Mouse (Mus musculus): ENCODE data around the gene Med13l. TPM values are rescaled to one million over a fixed set of nuclear protein-coding genes. Genes with fewer than 3 reads are reported as not detected.

Med13l gene
- polyA plus RNA-seq, 1 experiment: 7.3 TPM

DNA sequence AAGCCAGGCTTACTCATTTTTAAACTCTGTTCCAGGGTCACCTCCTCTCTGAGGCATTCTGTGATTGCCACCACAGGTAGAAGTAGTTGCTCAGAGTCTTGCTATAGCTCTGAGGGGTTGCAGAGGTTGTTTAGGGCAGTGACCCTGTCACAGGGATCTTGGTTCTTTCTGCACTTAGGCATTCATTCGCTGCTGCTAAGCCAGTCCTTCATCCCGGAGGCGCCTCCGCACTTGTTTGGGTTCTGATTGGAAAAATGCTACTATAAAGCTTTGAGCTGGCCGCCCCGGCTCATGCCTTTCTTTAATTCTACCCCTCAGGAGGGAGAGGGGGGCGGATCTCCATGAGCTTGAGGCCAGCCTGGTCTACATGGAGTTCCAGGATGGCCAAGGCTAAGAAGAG lies 6.9 kb downstream of the Med13l start:
- no peak overlapping the region for H3K27ac ChIP-seq (ENCODE audit: control insufficient read depth, insufficient read depth, low read depth, low read length)
- no peaks in the 10 kb centered on the region for H3K4me1 ChIP-seq (ENCODE audit: control insufficient read depth, insufficient read depth, low read length)
- no peak overlapping the region for H3K4me3 ChIP-seq (ENCODE audit: control insufficient read depth, low read depth, low read length)
- TF ChIP-seq POLR2A (IDR thresholded peaks at IDR 0.05; ENCODE audit: control insufficient read depth, low read depth, low read length): no peak
- TF ChIP-seq CTCF (IDR thresholded peaks at IDR 0.05; ENCODE audit: control insufficient read depth, insufficient read depth, insufficient replicate concordance, low read depth, low read length): no peak
- no peaks in the 10 kb centered on the region for H3K27me3 ChIP-seq (ENCODE audit: control insufficient read depth, insufficient read depth, low read length)
- H3K36me3 ChIP-seq (ENCODE audit: control insufficient read depth, insufficient read depth, low read length): no peaks in the 10 kb centered on the region

- H3K4me3 ChIP-seq (ENCODE audit: control insufficient read depth, low read depth, low read length): no peak overlapping the region
- H3K36me3 ChIP-seq (ENCODE audit: control insufficient read depth, insufficient read depth, low read length): no peaks in the 10 kb centered on the region
- no peaks in the 10 kb centered on the region for H3K27me3 ChIP-seq (ENCODE audit: control insufficient read depth, insufficient read depth, low read length)
- no peak overlapping the region for H3K27ac ChIP-seq (ENCODE audit: control insufficient read depth, insufficient read depth, low read depth, low read length)
- H3K4me1 ChIP-seq (ENCODE audit: control insufficient read depth, insufficient read depth, low read length): no peaks in the 10 kb centered on the region
- TF ChIP-seq POLR2A (IDR thresholded peaks at IDR 0.05; ENCODE audit: control insufficient read depth, low read depth, low read length) (no peak), CTCF (IDR thresholded peaks at IDR 0.05; ENCODE audit: control insufficient read depth, insufficient read depth, insufficient replicate concordance, low read depth, low read length) (no peak)
These were observed 8.5 kb downstream of the Med13l start for GRCm38 (mm10) chr5:118569017-118569416.

DNA sequence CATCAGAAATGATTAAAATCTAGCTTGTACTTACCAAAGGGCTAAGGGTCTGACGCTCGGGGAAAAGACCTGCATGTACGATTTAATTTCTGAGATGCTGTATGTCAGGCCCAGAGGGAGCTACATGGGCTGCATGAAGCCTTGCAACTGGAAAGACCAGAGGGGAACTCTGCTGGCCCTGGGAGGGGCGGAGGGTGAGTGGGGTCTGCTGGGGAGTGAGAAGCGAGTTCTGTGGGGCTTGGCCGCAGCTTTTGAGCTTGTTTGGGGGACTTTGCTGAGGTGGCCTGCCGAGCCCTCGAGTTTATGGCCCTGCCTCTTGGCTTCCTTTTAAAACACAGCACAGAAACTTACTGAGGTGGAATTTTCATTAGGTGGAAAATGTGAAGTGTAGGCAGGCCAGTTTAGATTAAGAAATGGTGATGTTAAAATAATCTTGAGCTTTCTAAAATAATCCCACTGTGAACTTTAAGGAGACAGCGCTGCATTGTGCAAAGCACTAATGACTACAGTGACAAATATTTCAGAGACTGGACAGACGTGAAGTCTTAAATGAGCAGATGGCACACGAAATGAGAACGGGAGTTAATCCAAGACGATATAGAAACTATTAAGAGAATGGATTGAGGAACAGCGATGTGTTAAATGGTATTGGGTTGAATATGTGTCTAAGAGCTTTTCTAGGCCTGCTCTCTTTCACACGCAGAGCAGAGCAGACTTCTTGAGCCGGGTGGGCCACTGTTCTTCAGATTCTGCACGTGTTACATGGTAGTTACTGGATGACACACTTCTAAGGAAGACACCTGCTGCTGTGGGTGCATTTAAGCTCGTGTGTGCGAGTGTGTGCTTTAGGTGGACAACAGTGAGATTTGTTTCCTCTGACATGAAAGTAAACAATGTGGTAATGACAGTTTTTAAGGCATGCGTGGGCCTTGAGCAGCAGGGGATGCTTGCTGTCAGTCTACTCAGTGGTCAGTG lies 9.4 kb downstream of the Med13l start:
- Histone ChIP-seq H3K4me3 (ENCODE audit: control insufficient read depth, low read depth, low read length) (no peak overlapping the region), H3K27me3 (ENCODE audit: control insufficient read depth, insufficient read depth, low read length) (no peaks in the 10 kb centered on the region), H3K36me3 (ENCODE audit: control insufficient read depth, insufficient read depth, low read length) (no peaks in the 10 kb centered on the region), H3K4me1 (ENCODE audit: control insufficient read depth, insufficient read depth, low read length) (no peaks in the 10 kb centered on the region; the same call in 1 of the 2 replicates), H3K27ac (ENCODE audit: control insufficient read depth, insufficient read depth, low read depth, low read length) (no peak overlapping the region)
- TF ChIP-seq CTCF (IDR thresholded peaks at IDR 0.05; ENCODE audit: control insufficient read depth, insufficient read depth, insufficient replicate concordance, low read depth, low read length): no peak
- no peak for TF ChIP-seq POLR2A (IDR thresholded peaks at IDR 0.05; ENCODE audit: control insufficient read depth, low read depth, low read length)

DNA sequence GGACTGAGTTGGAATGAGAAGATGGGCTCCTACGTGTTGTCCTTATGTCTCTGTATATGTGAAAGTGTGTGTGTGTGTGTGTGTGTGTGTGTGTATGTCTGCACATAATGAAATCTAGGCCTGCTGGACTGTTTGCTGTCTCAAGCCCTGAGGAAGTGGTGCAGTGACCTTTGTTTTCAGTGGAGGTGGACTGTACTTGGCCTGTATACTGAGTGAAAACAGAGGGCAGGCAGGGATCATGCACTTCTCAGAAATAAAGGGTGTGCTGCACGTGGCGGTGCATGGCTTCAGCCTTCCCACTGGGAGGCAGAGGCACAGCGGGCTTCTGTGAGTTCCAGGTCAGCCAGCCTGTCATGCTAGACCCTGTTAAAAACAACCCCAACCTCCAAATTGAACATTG lies 11.0 kb downstream of the Med13l start:
- no peak overlapping the region for H3K4me3 ChIP-seq (ENCODE audit: control insufficient read depth, low read depth, low read length)
- no peak for TF ChIP-seq POLR2A (IDR thresholded peaks at IDR 0.05; ENCODE audit: control insufficient read depth, low read depth, low read length)
- TF ChIP-seq CTCF (IDR thresholded peaks at IDR 0.05; ENCODE audit: control insufficient read depth, insufficient read depth, insufficient replicate concordance, low read depth, low read length): no peak
- no peak overlapping the region for H3K27ac ChIP-seq (ENCODE audit: control insufficient read depth, insufficient read depth, low read depth, low read length)
- no peaks in the 10 kb centered on the region for H3K36me3 ChIP-seq (ENCODE audit: control insufficient read depth, insufficient read depth, low read length)
- H3K27me3 ChIP-seq (ENCODE audit: control insufficient read depth, insufficient read depth, low read length): no peaks in the 10 kb centered on the region
- H3K4me1 ChIP-seq (ENCODE audit: control insufficient read depth, insufficient read depth, low read length): no peaks in the 10 kb centered on the region; the same call in 1 of the 2 replicates

DNA sequence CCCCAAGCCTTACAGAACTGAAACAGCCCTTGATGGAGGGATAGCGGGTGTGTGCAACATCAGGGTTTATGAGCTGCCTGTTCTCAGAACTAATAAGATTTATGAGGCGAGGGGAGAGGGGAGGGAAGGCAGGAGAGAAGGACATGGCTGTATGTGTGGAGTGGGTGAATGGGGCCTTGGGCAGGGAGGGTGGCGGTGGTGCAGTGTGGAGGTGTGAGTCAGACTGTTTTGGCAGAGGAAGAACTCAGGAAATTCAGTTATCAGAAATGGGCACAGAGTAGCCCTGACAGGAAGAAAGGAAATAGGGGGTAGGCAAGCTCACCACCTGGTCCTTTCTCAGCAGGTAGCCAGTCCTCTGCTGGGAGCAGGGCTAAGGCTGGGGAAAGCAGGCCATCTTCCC lies 13.8 kb downstream of the Med13l start:
- Histone ChIP-seq H3K27me3 (ENCODE audit: control insufficient read depth, insufficient read depth, low read length) (no peaks in the 10 kb centered on the region), H3K4me1 (ENCODE audit: control insufficient read depth, insufficient read depth, low read length) (no peaks in the 10 kb centered on the region; the same call in 1 of the 2 replicates), H3K4me3 (ENCODE audit: control insufficient read depth, low read depth, low read length) (no peak overlapping the region), H3K27ac (ENCODE audit: control insufficient read depth, insufficient read depth, low read depth, low read length) (no peak overlapping the region), H3K36me3 (ENCODE audit: control insufficient read depth, insufficient read depth, low read length) (no peaks in the 10 kb centered on the region)
- no peak for TF ChIP-seq CTCF (IDR thresholded peaks at IDR 0.05; ENCODE audit: control insufficient read depth, insufficient read depth, insufficient replicate concordance, low read depth, low read length)
- no peak for TF ChIP-seq POLR2A (IDR thresholded peaks at IDR 0.05; ENCODE audit: control insufficient read depth, low read depth, low read length)

DNA sequence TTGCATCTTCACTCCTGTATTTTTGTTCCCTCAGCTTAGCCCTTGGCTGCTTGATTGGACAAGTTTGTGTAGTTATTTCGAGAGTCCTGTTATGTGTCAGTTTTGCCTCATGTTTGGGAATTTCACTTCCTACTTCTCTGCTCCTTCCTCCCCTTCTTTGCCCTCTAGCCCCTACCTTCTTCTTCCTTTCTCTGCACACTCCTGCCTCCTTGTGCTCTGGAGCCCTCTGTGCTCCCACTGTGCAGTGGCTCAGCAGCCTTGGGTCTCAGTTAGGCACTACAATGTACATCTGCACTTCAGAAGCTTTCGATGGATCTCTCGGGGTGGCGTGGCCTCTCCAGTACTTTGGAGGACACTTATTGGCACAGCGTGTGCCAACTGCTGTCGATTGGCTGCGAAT lies 14.5 kb downstream of the Med13l start:
- H3K36me3 ChIP-seq (ENCODE audit: control insufficient read depth, insufficient read depth, low read length): no peaks in the 10 kb centered on the region
- H3K27me3 ChIP-seq (ENCODE audit: control insufficient read depth, insufficient read depth, low read length): no peaks in the 10 kb centered on the region
- no peak overlapping the region for H3K4me3 ChIP-seq (ENCODE audit: control insufficient read depth, low read depth, low read length)
- H3K27ac ChIP-seq (ENCODE audit: control insufficient read depth, insufficient read depth, low read depth, low read length): no peak overlapping the region
- no peaks in the 10 kb centered on the region; the same call in 1 of the 2 replicates for H3K4me1 ChIP-seq (ENCODE audit: control insufficient read depth, insufficient read depth, low read length)
- TF ChIP-seq CTCF (IDR thresholded peaks at IDR 0.05; ENCODE audit: control insufficient read depth, insufficient read depth, insufficient replicate concordance, low read depth, low read length) (no peak), POLR2A (IDR thresholded peaks at IDR 0.05; ENCODE audit: control insufficient read depth, low read depth, low read length) (no peak)

- Histone ChIP-seq H3K27ac (ENCODE audit: control insufficient read depth, insufficient read depth, low read depth, low read length) (no peak overlapping the region), H3K4me1 (ENCODE audit: control insufficient read depth, insufficient read depth, low read length) (no peaks in the 10 kb centered on the region; the same call in 1 of the 2 replicates), H3K4me3 (ENCODE audit: control insufficient read depth, low read depth, low read length) (no peak overlapping the region), H3K36me3 (ENCODE audit: control insufficient read depth, insufficient read depth, low read length) (no peaks in the 10 kb centered on the region), H3K27me3 (ENCODE audit: control insufficient read depth, insufficient read depth, low read length) (no peaks in the 10 kb centered on the region)
- no peak for TF ChIP-seq POLR2A (IDR thresholded peaks at IDR 0.05; ENCODE audit: control insufficient read depth, low read depth, low read length)
- TF ChIP-seq CTCF (IDR thresholded peaks at IDR 0.05; ENCODE audit: control insufficient read depth, insufficient read depth, insufficient replicate concordance, low read depth, low read length): no peak
These were observed 15.4 kb downstream of the Med13l start for GRCm38 (mm10) chr5:118575909-118576308.

Data from testis, adult 2 months (tissue).